Mouse (Mus musculus) embryo, embryonic 11.5 days (tissue): ENCODE results near the gene Apip.

Experiments used
- DNase-seq: peaks from one replicate; pipeline ENCODE4 v3.0.0-alpha.2; 2012; ENCODE audit warnings: low read depth, low spot score

Gene Apip

DNA sequence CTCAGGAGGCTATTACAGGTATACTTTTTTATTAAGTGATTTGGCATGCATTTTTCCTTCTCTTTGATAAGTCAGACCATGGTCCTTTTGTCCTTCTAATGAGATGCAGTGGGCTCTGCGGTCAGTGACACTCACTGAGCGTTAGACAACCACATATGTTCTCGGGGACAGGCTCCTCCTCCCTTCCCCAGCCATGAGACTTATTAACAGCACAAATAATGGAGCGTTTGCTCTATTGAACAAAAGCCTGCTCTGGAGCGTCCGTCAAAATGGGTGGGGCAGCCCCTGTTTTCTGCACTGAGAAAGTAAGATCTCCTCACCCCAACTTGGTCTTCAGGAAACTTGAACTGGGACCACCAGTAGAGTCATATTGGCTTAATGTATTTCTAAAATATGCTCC, 16.0 kb downstream of the Apip start:
- DNase-seq, result no peak

DNA sequence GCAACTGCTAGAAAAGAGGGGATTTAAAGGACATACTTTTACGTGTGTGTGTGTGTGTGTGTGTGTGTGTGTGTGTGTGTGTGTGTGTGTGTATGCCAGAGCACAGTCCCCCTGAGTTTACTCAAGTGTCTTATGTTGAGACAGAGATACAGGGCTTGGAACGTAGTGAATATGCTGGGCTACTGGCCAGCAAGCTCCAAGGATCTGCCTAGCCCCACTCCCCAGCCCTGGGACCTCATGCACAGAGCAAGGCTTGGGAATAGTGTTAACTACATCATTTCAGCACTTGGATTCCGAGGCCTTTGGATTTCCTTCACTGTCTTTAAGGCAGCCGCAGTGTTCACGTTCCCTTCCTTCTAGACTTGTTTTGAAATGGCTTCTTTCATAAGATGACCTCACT, 29.1 kb downstream of the Apip start:
- no peak for DNase-seq

DNA sequence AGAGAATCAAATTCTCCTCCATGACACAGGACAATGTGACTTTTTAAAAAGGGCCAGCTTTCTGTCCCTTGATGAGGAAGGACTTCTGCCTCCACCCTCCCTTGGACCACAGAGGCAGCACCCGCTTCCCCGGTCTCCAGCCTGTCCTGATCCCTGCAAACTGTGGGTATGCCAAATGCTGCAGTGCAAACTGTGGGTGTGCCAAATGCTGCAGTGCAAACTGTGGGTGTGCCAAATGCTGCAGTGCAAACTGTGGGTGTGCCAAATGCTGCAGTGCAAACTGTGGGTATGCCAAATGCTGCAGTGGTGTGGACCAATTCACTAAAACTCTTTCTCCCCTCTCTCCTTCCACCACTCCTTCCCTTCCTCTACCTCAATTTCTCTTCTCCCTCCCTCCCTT, 32.7 kb downstream of the Apip start:
- no peak for DNase-seq

DNA sequence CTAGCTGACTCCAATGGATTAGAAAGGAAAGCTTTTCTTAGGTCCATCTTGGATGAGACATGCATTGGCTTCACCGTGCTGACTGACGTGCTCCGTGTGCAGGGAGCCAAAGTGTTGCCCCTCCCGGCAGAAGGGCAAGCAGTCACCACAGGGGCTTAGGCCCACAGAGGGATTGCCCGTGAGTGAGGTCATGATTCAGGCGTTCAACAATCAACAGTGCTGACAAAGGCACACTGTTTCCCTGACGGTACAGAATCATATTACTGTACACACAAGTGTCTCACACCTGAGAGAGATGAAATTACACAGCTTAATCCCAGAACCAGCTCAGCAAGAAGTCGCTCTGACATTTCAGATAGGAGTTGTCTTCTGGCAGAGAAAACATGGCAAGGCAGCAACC, 38.2 kb downstream of the Apip start:
- no peak for DNase-seq

DNA sequence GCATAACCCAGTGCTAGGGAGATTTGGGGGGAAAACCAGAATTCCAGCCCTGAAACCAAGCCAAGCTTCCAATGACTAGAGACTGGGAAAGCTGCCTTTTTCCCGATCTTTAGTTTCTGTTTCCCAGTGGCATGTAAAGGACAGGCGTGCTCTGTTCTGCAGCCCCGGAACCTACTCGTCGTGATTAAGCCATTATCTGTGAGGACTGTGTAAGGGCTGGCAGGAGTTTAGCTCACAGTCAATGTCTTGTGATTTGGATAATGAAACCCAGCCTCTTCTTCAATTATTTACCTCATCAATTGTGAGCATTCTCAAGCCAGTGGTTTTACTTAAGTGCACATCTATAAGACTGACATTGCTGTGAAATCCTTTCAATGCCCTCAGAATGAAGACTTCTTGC, 43.7 kb downstream of the Apip start:
- DNase-seq, result no peak

DNA sequence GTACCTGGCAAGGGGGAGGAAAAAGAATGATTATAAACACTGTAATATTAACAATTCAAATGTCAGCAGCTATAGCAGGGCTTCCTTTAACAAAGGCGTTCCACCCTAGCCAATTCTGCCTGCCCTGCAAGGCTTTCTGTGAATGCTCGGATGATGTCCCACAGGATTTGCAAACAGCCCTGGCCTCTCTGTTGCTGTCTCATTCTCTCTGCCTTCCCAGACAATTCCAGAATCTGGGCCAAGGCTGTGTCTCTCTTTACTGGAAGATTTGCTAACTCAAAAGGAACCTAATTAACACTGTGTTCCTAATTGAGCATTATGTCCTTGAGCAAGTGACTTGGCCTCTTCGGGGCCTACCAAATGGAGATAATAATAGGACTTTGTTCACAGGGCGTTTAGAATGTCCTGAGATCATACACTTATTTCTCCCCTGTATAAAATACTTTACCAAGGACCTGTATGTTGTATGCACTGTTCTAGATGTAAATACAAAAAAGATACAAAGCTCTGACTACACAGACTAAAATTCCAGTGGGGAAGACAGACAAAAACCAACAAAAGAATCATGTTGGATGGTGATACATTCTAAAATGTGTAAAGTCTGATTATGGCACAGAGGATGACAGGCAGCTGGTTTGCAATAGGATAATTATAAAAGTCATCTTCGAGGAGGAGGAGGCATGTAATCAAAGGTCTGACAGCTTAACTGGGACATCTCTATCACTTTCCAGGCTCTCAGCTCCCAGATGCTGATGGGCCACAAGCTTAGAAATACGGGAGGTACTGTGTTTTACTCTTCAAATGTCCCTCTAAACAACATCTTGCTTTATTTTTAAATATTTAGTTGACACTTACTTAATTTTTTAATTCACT, 45.1 kb downstream of the Apip start:
- no peak for DNase-seq

DNA sequence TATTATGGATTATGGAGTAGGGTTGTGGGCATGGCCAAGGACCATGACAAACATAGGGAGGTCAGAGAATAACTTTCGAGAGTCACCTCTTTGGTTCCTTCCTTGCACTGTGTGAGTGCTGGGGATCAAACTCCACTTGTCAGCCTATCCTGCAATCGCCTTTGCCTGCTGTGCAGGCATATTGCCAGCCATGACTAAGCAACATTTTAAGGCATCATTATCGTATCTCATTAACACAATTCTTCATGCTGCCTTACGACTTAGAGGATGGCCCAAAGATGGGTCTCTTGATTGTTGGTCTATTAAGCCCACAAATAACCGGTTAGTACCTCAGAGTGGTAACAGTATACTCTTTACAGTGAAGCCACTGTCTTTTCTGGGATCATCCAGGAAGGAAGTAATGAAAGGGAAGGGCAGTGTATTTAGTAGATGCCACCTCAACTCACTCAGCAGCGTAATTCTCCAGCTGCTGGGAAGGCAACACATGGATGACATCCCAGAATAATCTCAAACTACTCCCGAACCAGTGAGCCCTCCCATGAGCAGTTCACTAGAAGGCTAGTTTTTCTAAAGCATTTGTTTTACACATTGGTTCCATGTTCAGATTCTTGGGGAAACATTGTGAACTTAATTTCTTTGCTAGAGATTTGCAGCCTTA, 45.9 kb downstream of the Apip start:
- no peak for DNase-seq

DNA sequence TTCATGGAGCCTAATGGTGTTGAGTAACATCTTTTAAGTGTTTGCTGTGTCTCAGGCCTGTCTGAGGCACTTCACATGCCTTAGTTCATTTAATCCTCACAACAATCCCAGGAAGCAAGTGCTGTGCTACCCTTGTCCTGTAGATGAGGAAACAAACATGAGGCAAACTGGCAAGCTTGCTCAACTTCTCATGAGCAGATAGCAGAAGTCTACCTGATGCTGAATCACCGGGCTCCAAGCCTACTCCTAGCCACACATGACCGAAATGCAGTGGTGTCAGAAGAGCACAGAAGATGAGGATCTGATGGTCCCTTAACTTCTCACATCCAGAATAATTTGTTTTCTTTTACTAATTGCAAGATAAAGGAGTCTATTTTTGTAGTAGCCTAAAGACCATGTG, 56.2 kb downstream of the Apip start:
- no peak for DNase-seq

DNA sequence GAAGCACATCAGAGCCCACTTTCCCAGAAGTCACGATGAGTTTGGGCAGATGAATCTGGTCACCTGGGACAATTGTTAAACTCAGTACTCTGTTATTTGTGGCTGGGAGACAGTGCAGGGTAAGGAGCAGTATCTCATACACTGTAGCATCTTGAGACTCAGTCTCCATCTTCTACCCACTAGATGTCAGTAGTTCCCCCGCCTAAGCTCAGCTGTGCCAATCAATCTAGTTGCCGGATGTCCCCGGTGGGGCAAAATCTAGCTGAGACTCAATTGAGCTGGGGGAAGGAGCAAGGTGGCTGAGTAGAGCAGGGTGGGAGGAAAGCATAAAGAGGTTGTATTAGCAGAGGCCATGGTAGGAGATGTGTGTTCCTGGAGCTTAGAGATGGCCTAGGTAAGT, 57.7 kb downstream of the Apip start:
- no peak for DNase-seq

DNA sequence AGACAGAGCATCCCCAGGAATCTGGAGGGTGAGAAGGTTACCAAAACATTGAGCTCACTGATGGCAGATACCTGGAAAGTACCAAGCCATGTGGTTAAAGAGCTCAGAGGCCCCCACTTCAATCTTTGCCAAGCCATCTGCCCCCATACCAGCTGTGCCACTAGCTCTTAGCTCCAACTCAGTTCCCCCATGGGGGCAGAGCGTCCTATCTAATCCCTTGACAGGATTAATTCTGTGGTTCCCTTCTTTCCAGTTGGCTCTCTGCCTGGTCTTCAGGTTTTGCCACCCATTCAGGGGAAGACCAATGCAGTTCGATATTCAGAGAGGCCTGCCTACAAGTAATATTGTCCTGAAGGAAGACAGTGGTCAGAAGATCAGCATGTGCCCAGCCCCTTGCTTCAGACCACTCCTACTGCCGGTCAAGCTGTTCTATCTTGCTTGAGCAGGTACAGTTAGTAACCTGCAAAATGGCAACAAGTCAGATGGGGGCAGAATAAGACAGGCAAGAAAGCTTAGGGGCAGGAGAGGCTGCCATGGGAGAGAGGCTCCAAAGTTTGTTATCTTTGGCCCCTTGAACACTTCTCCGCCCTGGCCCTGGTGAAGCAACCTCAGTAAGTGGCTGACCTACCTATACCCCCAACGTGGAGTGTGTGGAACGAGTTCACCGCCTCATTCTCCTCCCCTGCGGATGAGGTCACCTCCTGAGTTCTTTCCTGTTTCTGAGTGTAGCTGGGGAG, 65.2 kb downstream of the Apip start:
- no peak for DNase-seq
